Mouse (Mus musculus): ENCODE measurements around the gene Adcy9.

DNA sequence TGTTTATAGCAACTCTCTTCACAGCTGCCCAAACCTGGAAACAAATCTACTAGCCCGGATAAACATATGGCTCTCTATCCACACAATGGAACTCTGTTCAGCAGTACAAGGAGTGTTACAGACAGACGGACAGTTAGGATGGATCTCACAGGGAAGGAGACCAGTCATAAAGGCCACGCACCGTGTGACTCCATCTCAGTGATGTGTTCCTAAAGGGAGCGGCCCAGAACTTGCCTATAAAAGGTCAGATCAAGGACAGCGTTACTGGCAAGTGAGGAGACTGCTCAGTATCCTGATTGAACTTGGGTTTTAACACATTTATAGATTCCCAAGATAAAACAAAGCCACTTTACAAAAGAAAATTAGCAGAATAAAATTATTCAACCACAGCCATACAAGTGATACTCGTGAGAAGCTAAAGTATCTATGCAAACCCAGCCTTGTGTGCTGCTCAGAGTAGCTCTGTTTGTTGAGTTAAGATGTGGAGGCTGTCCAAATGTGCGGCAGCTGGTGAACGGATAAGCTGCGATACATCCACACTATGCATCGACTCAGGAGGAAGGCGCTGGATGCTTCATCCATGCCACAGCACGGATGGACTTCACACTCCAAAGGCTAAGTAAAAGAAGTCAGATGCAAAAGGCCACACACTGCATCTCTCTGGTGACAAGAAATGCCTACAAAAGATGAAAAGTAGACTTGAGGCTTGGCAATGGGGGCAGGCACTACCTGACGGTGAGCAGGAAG lies 78.8 kb downstream of the Adcy9 start:
- TF ChIP-seq CTCF (IDR thresholded peaks at IDR 0.05; ENCODE audit: extremely low read depth, insufficient read depth, insufficient read length, insufficient replicate concordance) (no peak), POLR2A (IDR thresholded peaks at IDR 0.05; ENCODE audit: low read depth, low read length) (no peak)
